ENCODE assay signal across 13 mouse cellular contexts in the genomic region with DNA sequence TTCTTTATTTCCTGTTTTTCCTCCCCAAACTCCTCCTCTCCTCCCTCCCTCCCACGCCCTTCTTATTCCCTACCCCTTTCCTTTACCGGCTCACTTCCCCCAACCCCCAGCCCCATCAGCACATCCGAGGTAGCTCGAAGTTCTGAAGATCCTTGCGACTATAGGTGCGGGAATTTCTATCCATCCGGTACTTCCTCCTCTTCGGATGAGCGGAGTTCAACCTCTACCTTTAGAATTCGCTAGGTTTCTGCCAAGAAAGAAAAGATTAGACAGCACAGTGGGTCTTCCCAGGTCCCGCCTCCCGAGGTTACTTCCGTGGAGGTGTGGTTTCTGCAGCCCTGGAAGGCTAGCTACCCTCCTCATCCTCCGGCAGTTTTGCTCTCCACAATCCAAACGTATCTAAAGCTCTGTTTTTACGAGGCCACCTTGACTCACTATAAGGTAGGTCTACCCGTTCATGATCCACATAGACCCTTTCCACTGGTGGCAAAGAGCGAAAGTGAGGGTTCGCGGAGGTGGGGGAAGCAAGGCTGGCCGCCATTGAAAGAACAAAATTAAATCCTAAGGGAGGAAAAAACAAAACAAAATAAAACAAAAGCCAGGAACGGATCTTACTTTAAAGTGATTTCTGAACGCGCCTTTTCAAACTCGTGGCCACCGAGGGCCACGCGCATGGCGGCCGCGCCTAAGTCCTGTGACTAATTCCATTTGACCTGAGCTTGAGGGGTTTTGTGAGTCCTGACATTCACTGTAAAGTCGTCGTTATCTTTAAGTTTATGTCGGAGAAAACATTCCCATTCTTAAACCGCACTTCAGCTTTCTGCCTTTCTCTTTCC. TPM values are rescaled to one million over a fixed set of nuclear protein-coding genes. Genes with fewer than 3 reads are reported as not detected.
A peak's percentile ranks its signal among the peaks of the same experiment; 100 is the strongest.
DNase-seq lines count a peak whose midpoint lies in the region; ATAC-seq and TF ChIP-seq lines count a peak whose summit lies in the region.
"Had no signal": no experiment of that assay in that cellular context is flagged by ENCODE, and none has a peak within 500 bp of the region (broad histone marks: within the 10 kb centered on the region; RNA-seq: fewer than 3 reads in every experiment).

No protein-coding gene starts in this region.

- H3K4me2 ChIP-seq in kidney, embryonic 15.5 days: peak overlapping the region; percentile 38
- H3K4me2 ChIP-seq in embryonic facial prominence, embryonic 11.5 days (ENCODE audit: low read depth, low read length): no peak overlapping the region
- no peak overlapping the region; the same call in 1 of the 2 replicates for H3K4me2 ChIP-seq in limb, embryonic 14.5 days (replicated peaks; ENCODE audit: low read depth, low read length, severe bottlenecking)
- H3K4me2 ChIP-seq: neural tube, embryonic 13.5 days had no signal

- H3K27me3 ChIP-seq in kidney, embryonic 15.5 days: peaks cover 90% of the 10 kb centered on the region
- H3K27me3 ChIP-seq in embryonic facial prominence, embryonic 11.5 days (ENCODE audit: control insufficient read depth, insufficient read depth, low read length): peaks cover 52% of the 10 kb centered on the region
- H3K27me3 ChIP-seq in limb, embryonic 14.5 days (ENCODE audit: control insufficient read depth, insufficient read depth, low read length): peaks cover 78% of the 10 kb centered on the region

- H3K27ac ChIP-seq in kidney, embryonic 15.5 days: no peak overlapping the region
- H3K27ac ChIP-seq in ES-E14 (ENCODE audit: insufficient read depth, low read depth, low read length, poor library complexity, severe bottlenecking): no peak overlapping the region
- no peak overlapping the region for H3K27ac ChIP-seq in embryonic facial prominence, embryonic 11.5 days (replicated peaks; ENCODE audit: low read depth, low read length)
- H3K27ac ChIP-seq in limb, embryonic 14.5 days (replicated peaks; ENCODE audit: low read depth, low read length): no peak overlapping the region
- H3K27ac ChIP-seq: neural tube, embryonic 13.5 days had no signal

- no peaks in the 10 kb centered on the region for H3K9me3 ChIP-seq in kidney, embryonic 15.5 days (replicated peaks)
- H3K9me3 ChIP-seq in ES-E14 (ENCODE audit: control insufficient read depth, insufficient read depth, low read depth, low read length): no peaks in the 10 kb centered on the region
- H3K9me3 ChIP-seq in embryonic facial prominence, embryonic 11.5 days (replicated peaks; ENCODE audit: control insufficient read depth, low read length): no peaks in the 10 kb centered on the region; the same call in 1 of the 2 replicates
- no peaks in the 10 kb centered on the region for H3K9me3 ChIP-seq in limb, embryonic 14.5 days (ENCODE audit: control insufficient read depth, low read length)
- H3K9me3 ChIP-seq: neural tube, embryonic 13.5 days had no signal

- no peak for DNase-seq in kidney, postnatal 10 days
- DNase-seq in ES-E14 (ENCODE audit: low read depth, low spot score): no peak
- DNase-seq in embryonic facial prominence, embryonic 11.5 days (ENCODE audit: low spot score): peak; percentile 11
- no peak for DNase-seq in limb, embryonic 14.5 days (ENCODE audit: low spot score)
- no peak for DNase-seq in right cerebral cortex, postnatal 10 days (ENCODE audit: low spot score in 2 of 2)
- no peak for DNase-seq in layer of hippocampus, adult 11-12 months (ENCODE audit: low spot score)
- DNase-seq: adrenal gland, postnatal 14 days; cerebellum, adult 8-10 months; kidney, adult 9 months had no signal

- H3K36me3 ChIP-seq in kidney, embryonic 15.5 days: no peaks in the 10 kb centered on the region
- no peaks in the 10 kb centered on the region for H3K36me3 ChIP-seq in ES-E14 (ENCODE audit: control insufficient read depth, insufficient read depth, low read length, poor library complexity, severe bottlenecking)
- no peaks in the 10 kb centered on the region for H3K36me3 ChIP-seq in embryonic facial prominence, embryonic 11.5 days (replicated peaks; ENCODE audit: control insufficient read depth, insufficient read depth, low read depth, low read length)
- no peaks in the 10 kb centered on the region for H3K36me3 ChIP-seq in limb, embryonic 14.5 days (ENCODE audit: control insufficient read depth, insufficient read depth, low read length)
- H3K36me3 ChIP-seq: neural tube, embryonic 13.5 days had no signal

- no peak overlapping the region for H3K9ac ChIP-seq in kidney, embryonic 15.5 days
- H3K9ac ChIP-seq in ES-E14 (ENCODE audit: insufficient read depth, low read depth, low read length, poor library complexity, severe bottlenecking): no peak overlapping the region
- no peak overlapping the region for H3K9ac ChIP-seq in embryonic facial prominence, embryonic 11.5 days (replicated peaks; ENCODE audit: low read length)
- no peak overlapping the region for H3K9ac ChIP-seq in limb, embryonic 14.5 days (ENCODE audit: low read depth, low read length, severe bottlenecking)
- H3K9ac ChIP-seq: neural tube, embryonic 13.5 days had no signal

- in situ Hi-C loops in ES-E14 (cut with MboI; ENCODE audit: low sequenced_read_pairs in 2 of 2, unreplicated experiment in 2 of 2): loop anchor here in 1 of 2 experiments (25.0 kb wide), 1 partner anchor 273 kb away; the partner anchor contains the start of gene Slc6a5

- peak overlapping the region; percentile 15; the same call in 1 of the 2 replicates for H3K4me3 ChIP-seq in kidney, embryonic 15.5 days (replicated peaks)
- H3K4me3 ChIP-seq in ES-E14 (ENCODE audit: insufficient read depth in 1 of 2, low read depth in 1 of 2, low read length in 2 of 2, poor library complexity in 1 of 2, severe bottlenecking in 1 of 2): peak overlapping the region; percentile 32 to 33
- no peak overlapping the region for H3K4me3 ChIP-seq in embryonic facial prominence, embryonic 11.5 days (ENCODE audit: low read depth, low read length)
- peak overlapping the region; percentile 19 for H3K4me3 ChIP-seq in limb, embryonic 14.5 days (replicated peaks; ENCODE audit: low read length)
- H3K4me3 ChIP-seq: neural tube, embryonic 13.5 days had no signal

- 2% methylated on average over 35 of the region's 35 CpGs for WGBS in kidney, embryonic 15.5 days
- 1% methylated on average over 35 of the region's 35 CpGs for WGBS in embryonic facial prominence, embryonic 11.5 days
- WGBS in limb, embryonic 14.5 days: 2% methylated on average over 35 of the region's 35 CpGs

- no peak for ATAC-seq in kidney, embryonic 15.5 days (replicated peaks; ENCODE audit: low FRiP score)
- ATAC-seq in embryonic facial prominence, embryonic 11.5 days (replicated peaks; ENCODE audit: insufficient number of reproducible peaks, low FRiP score, low TSS enrichment, low read depth): no peak
- no peak for ATAC-seq in limb, embryonic 14.5 days (ENCODE audit: low FRiP score, low read depth)
- no peak for ATAC-seq in megakaryocyte-erythroid progenitor cell, adult 5-6 weeks (replicated peaks; ENCODE audit: low FRiP score, low TSS enrichment, poor library complexity, severe bottlenecking)

- H3K4me1 ChIP-seq in kidney, embryonic 15.5 days: peaks cover 31% of the 10 kb centered on the region
- peaks cover 0 to 4% of the 10 kb centered on the region in 2 experiments; a peak in 1 of 4 replicates for H3K4me1 ChIP-seq in ES-E14 (ENCODE audit: control insufficient read depth in 2 of 2, insufficient read depth in 2 of 2, low read length in 2 of 2, poor library complexity in 1 of 2)
- no peaks in the 10 kb centered on the region for H3K4me1 ChIP-seq in embryonic facial prominence, embryonic 11.5 days (ENCODE audit: control insufficient read depth, insufficient read depth, low read length)
- H3K4me1 ChIP-seq in limb, embryonic 14.5 days (ENCODE audit: control insufficient read depth, insufficient read depth, low read length): peaks cover 4% of the 10 kb centered on the region; the same call in 1 of the 2 replicates

- no peak for TF ChIP-seq POLR2A in limb, embryonic 14.5 days (IDR thresholded peaks at IDR 0.05; ENCODE audit: borderline replicate concordance, extremely low read depth, insufficient read depth, insufficient read length)

TF ChIP-seq in ES-E14, 5 proteins besides CTCF, POLR2A, EP300 and RAD21:
- TF ChIP-seq ZNF384 (IDR thresholded peaks at IDR 0.05; ENCODE audit: low read depth, low read length): no peak
- TF ChIP-seq CHD2 (IDR thresholded peaks at IDR 0.05; ENCODE audit: low read depth, low read length): no peak
- no peak for TF ChIP-seq ZC3H11A (IDR thresholded peaks at IDR 0.05; ENCODE audit: borderline replicate concordance, low read depth, low read length)
- TF ChIP-seq MAFK (IDR thresholded peaks at IDR 0.05; ENCODE audit: insufficient read depth, low read depth, low read length): no peak
- no peak for TF ChIP-seq HCFC1 (IDR thresholded peaks at IDR 0.05; ENCODE audit: borderline replicate concordance, insufficient read depth, low read length)
TF ChIP-seq in ES-E14: peak in this region for 0.

RNA-seq across cellular contexts. Expression of gene Dbx1, which starts 2.5 kb away (rescaled TPM):
- 0.24 and 0.43 TPM in 2 replicates for polyA plus RNA-seq in kidney, embryonic 15.5 days (2015; fragmentation: Nextera tagmentation; extraction: Ambion mirVana)
- total RNA-seq in ES-E14 (2012; rRNA removed): not detected in 2 replicates
- 4.3 and 7.6 TPM in 2 replicates for polyA plus RNA-seq in embryonic facial prominence, embryonic 11.5 days (2014; fragmentation: Nextera tagmentation; extraction: Ambion mirVana)
- polyA plus RNA-seq in limb, embryonic 14.5 days (2012; rRNA removed): 3.4 and 4.0 TPM in 2 replicates
- 2.2 and 4.3 TPM in 2 replicates for polyA plus RNA-seq in limb, embryonic 14.5 days (2014; fragmentation: Nextera tagmentation; extraction: Ambion mirVana)
- total RNA-seq in megakaryocyte-erythroid progenitor cell, adult 5-6 weeks (2014; fragmentation: Nextera tagmentation): not detected in 2 replicates
- not detected in 2 replicates for total RNA-seq in megakaryocyte-erythroid progenitor cell, adult 5-6 weeks (2017)
- total RNA-seq: adrenal gland, postnatal 14 days; left cerebral cortex, postnatal 10 days had no signal
